Mouse (Mus musculus) megakaryocyte, embryonic 14.5 days (primary cell): ENCODE data around the gene Mapre3. TPM values are rescaled to one million over a fixed set of nuclear protein-coding genes. Genes with fewer than 3 reads are reported as not detected.

Source experiments
- H3K27me3 ChIP-seq: replicated peaks from 2 replicates; pipeline ENCODE3; 2012; ENCODE audit warnings: inconsistent platforms
- H3K36me3 ChIP-seq: replicated peaks from 2 replicates; pipeline ENCODE3; 2012; ENCODE audit warnings: low read length, inconsistent platforms, mixed read lengths
- H3K4me1 ChIP-seq: 2 replicates; pipeline ENCODE4 v1.6.1; 2012; ENCODE audit warnings: inconsistent platforms
- H3K4me3 ChIP-seq: replicated peaks from 2 replicates; pipeline ENCODE3; 2012; ENCODE audit warnings: moderate library complexity, mild to moderate bottlenecking, inconsistent platforms
- H3K9me3 ChIP-seq: 2 replicates; pipeline ENCODE4 v1.6.1; 2012; ENCODE audit warnings: inconsistent platforms
- FLI1 ChIP-seq: IDR thresholded peaks from 2 replicates; pipeline ENCODE4 v1.6.1; 2012; ENCODE audit warnings: low read length, inconsistent platforms, mixed read lengths
- GATA1 ChIP-seq: IDR thresholded peaks from 3 replicates; pipeline ENCODE4 v1.6.1; 2012; ENCODE audit warnings: mixed read lengths, low read length, inconsistent platforms, borderline replicate concordance
- polyA plus RNA-seq: library from polyadenylated mRNA; stranded (reverse); fragments of >175 nt; gene quantifications from 2 replicates; pipeline ENCODE4 v1.2.3, GENCODE M21; 2012; ENCODE audit warnings: low replicate concordance; ENCODE audit not compliant: insufficient read depth

The Mapre3 gene
- polyA plus RNA-seq, 1 experiment = 2.1 TPM

DNA sequence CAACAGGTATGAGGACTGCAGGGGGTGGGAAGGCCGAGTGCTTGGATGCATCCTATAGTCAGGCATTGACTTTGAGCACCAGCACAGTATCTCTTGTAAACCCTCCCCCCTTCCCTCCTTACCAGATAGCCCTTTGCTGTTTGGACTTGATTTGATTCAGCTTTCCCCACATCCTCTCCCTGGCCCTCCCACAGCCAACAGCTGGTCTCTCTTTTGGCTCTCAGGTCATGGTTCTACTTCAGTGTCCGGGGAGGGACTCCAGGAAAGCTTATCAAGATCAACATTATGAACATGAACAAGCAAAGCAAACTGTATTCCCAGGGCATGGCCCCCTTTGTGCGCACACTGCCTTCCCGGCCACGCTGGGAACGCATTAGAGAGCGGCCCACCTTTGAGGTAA is 75.9 kb downstream of the Mapre3 start:
- H3K4me1 ChIP-seq = peaks cover 60% of the 10 kb centered on the region
- H3K9me3 ChIP-seq = no peaks in the 10 kb centered on the region
- TF ChIP-seq GATA1 (no peak), FLI1 (no peak)
- peak overlapping the region; percentile 75 for H3K4me3 ChIP-seq
- H3K36me3 ChIP-seq = peaks cover 54% of the 10 kb centered on the region
- H3K27me3 ChIP-seq = no peaks in the 10 kb centered on the region

GRCm38 (mm10) chr5:30901860-30902259 is 87.4 kb downstream of the Mapre3 start:
- peaks cover 89% of the 10 kb centered on the region for H3K4me1 ChIP-seq
- TF ChIP-seq FLI1 (no peak), GATA1 (no peak)
- no peaks in the 10 kb centered on the region for H3K9me3 ChIP-seq
- no peaks in the 10 kb centered on the region for H3K27me3 ChIP-seq
- H3K36me3 ChIP-seq = peaks cover 90% of the 10 kb centered on the region
- H3K4me3 ChIP-seq = no peak overlapping the region

GRCm38 (mm10) chr5:30907413-30908059 is 93.1 kb downstream of the Mapre3 start, which contains the start of gene Ost4:
Ost4 (minus strand) TSS chr5:30907788.
- peak within 1 kb of the TSS; percentile 99 for H3K4me3 ChIP-seq
- H3K36me3 ChIP-seq = peaks cover 38% of the 10 kb centered on the region
- no peaks in the 10 kb centered on the region for H3K9me3 ChIP-seq
- peaks cover 91% of the 10 kb centered on the region for H3K4me1 ChIP-seq
- no peaks in the 10 kb centered on the region for H3K27me3 ChIP-seq
- TF ChIP-seq GATA1 (no peak), FLI1 (peak; percentile 69; the same call in 1 of the 2 replicates)

GRCm38 (mm10) chr5:30908426-30909299 is 94.2 kb downstream of the Mapre3 start:
- H3K36me3 ChIP-seq = peaks cover 26% of the 10 kb centered on the region
- H3K9me3 ChIP-seq = no peaks in the 10 kb centered on the region
- peak overlapping the region; percentile 99 for H3K4me3 ChIP-seq
- peaks cover 91% of the 10 kb centered on the region for H3K4me1 ChIP-seq
- TF ChIP-seq FLI1 (no peak), GATA1 (no peak)
- H3K27me3 ChIP-seq = no peaks in the 10 kb centered on the region

GRCm38 (mm10) chr5:30909300-30909659 is 94.8 kb downstream of the Mapre3 start:
- no peaks in the 10 kb centered on the region for H3K27me3 ChIP-seq
- peaks cover 22% of the 10 kb centered on the region for H3K36me3 ChIP-seq
- no peaks in the 10 kb centered on the region for H3K9me3 ChIP-seq
- peaks cover 88% of the 10 kb centered on the region for H3K4me1 ChIP-seq
- H3K4me3 ChIP-seq = no peak overlapping the region
- TF ChIP-seq GATA1 = no peak
- TF ChIP-seq FLI1 = no peak

- Histone ChIP-seq H3K9me3 (no peaks in the 10 kb centered on the region), H3K36me3 (peaks cover 19% of the 10 kb centered on the region), H3K27me3 (no peaks in the 10 kb centered on the region), H3K4me1 (peaks cover 84% of the 10 kb centered on the region), H3K4me3 (no peak overlapping the region)
- TF ChIP-seq GATA1 (no peak), FLI1 (no peak)
These were observed 95.4 kb downstream of the Mapre3 start for GRCm38 (mm10) chr5:30909863-30910262.

GRCm38 (mm10) chr5:30910481-30910880 is 96.0 kb downstream of the Mapre3 start:
- peaks cover 19% of the 10 kb centered on the region for H3K36me3 ChIP-seq
- H3K4me1 ChIP-seq = peaks cover 84% of the 10 kb centered on the region
- peak overlapping the region; percentile 54 for H3K4me3 ChIP-seq
- no peaks in the 10 kb centered on the region for H3K27me3 ChIP-seq
- no peak for TF ChIP-seq FLI1
- no peak for TF ChIP-seq GATA1
- H3K9me3 ChIP-seq = no peaks in the 10 kb centered on the region

GRCm38 (mm10) chr5:30912156-30912555 is 97.7 kb downstream of the Mapre3 start:
- H3K4me1 ChIP-seq = peaks cover 85% of the 10 kb centered on the region
- H3K9me3 ChIP-seq = no peaks in the 10 kb centered on the region
- TF ChIP-seq FLI1 (no peak), GATA1 (no peak)
- H3K4me3 ChIP-seq = peak overlapping the region; percentile 98
- peaks cover 21% of the 10 kb centered on the region for H3K36me3 ChIP-seq
- H3K27me3 ChIP-seq = no peaks in the 10 kb centered on the region

DNA sequence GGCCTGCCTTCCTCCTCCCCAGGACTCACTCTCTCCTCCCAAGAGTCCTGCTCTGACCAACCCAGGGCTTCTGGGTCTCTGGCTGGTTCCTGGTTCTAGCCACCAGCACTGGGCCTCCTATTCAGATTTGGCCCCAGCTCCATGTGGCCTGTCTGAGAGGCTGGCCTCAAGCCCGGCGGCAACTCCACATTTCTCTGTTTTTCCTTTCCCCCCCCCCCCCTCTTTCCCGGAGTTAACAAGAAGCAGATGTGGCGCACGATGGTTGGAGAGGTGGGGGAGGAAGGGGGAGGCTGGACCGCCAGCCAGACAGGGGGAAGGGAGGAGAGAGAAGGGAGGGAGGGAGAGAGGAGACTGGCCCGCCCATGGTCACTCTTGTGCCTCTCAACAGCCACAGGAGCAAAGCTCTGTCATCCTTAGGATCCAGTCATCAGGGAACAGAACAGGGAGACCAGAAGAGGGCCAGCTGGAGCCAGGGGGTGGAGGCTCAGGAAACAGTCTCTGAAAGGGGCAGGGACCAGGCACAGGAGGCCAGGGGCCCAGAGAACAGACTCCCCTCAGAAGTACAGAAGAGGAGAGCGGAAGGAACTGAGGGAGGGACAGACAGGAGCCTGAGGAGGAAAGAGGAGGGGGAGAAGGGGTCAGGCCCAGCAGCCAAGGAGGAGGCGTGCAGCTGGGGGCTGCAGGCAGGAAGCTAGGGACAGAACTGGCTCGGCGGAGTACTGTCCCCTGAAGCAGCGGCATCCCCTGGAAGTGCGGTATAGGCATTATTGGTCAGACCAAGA is 98.8 kb downstream of the Mapre3 start, which contains the start of gene Emilin1:
Emilin1 (plus strand) TSS at position 343 of the 782 bp plus-strand sequence.
- H3K4me3 ChIP-seq = peak within 1 kb of the TSS; percentile 98
- H3K4me1 ChIP-seq = peaks cover 90% of the 10 kb centered on the region
- H3K9me3 ChIP-seq = no peaks in the 10 kb centered on the region
- peaks cover 32% of the 10 kb centered on the region for H3K36me3 ChIP-seq
- H3K27me3 ChIP-seq = no peaks in the 10 kb centered on the region
- TF ChIP-seq GATA1 = no peak
